ENCODE assay signal across 13 mouse cellular contexts in genomic region chr13:91166286-91166685, GRCm38 (mm10). TPM values are rescaled to one million over a fixed set of nuclear protein-coding genes. Genes with fewer than 3 reads are reported as not detected.
DNase-seq lines count a peak whose midpoint lies in the region; ATAC-seq and TF ChIP-seq lines count a peak whose summit lies in the region.
"Had no signal": no experiment of that assay in that cellular context is flagged by ENCODE, and none has a peak within 500 bp of the region (broad histone marks: within the 10 kb centered on the region; RNA-seq: fewer than 3 reads in every experiment).

No protein-coding gene starts in this region.

- peak; percentile 27 for DNase-seq in adrenal gland, postnatal 14 days
- DNase-seq in adrenal gland, adult 8-10 months = no peak
- no peak for DNase-seq in liver, embryonic 14.5 days (ENCODE audit: low read depth in 3 of 3, low spot score in 3 of 3)
- DNase-seq in liver (no peak), G1E (ENCODE audit: low spot score) (no peak)
- DNase-seq in limb, embryonic 10.5 days (ENCODE audit: low spot score) = no peak
- no peak for DNase-seq in frontal cortex, postnatal 10 days (ENCODE audit: low spot score in 2 of 2)
- DNase-seq: cerebellum, adult 9-10 months; kidney, adult 2 months had no signal

- no peak overlapping the region for H3K9ac ChIP-seq in liver, embryonic 14.5 days (replicated peaks)
- H3K9ac ChIP-seq: hindbrain, embryonic 15.5 days had no signal

- TF ChIP-seq EP300 in liver, embryonic 14.5 days (IDR thresholded peaks at IDR 0.05; ENCODE audit: low read depth) = no peak

- peaks cover 13 to 28% of the 10 kb centered on the region in 2 experiments for H3K4me1 ChIP-seq in liver, embryonic 14.5 days (replicated peaks; ENCODE audit: control insufficient read depth in 2 of 2, insufficient read depth in 2 of 2, low read length in 1 of 2)
- peaks cover 74% of the 10 kb centered on the region for H3K4me1 ChIP-seq in G1E (ENCODE audit: insufficient read depth, low read depth, low read length)
- H3K4me1 ChIP-seq in limb, embryonic 10.5 days = peaks cover 41% of the 10 kb centered on the region

- no peak overlapping the region for H3K27ac ChIP-seq in liver, embryonic 14.5 days
- H3K27ac ChIP-seq in limb, embryonic 10.5 days = peak overlapping the region; percentile 37; the same call in 1 of the 2 replicates
- H3K27ac ChIP-seq: hindbrain, embryonic 15.5 days had no signal

- no peak for TF ChIP-seq CTCF in liver, embryonic 14.5 days (IDR thresholded peaks at IDR 0.05; ENCODE audit: low read depth)
- no peak for TF ChIP-seq CTCF in G1E (IDR thresholded peaks at IDR 0.05; ENCODE audit: low read depth, low read length)

- no peak overlapping the region for H3K4me3 ChIP-seq in liver, embryonic 14.5 days (ENCODE audit: insufficient read depth in 1 of 2, low read depth in 2 of 2, low read length in 2 of 2)
- peak overlapping the region; percentile 64; the same call in 1 of the 2 replicates for H3K4me3 ChIP-seq in G1E (ENCODE audit: low read depth, low read length)
- no peak overlapping the region for H3K4me3 ChIP-seq in limb, embryonic 10.5 days
- H3K4me3 ChIP-seq: hindbrain, embryonic 15.5 days had no signal

- no peak for ATAC-seq in liver, embryonic 14.5 days (ENCODE audit: insufficient read depth)
- ATAC-seq in G1E (ENCODE audit: extremely low read depth, insufficient number of reproducible peaks, low FRiP score, poor library complexity, severe bottlenecking) = peak; percentile 12; the same call in 1 of the 2 replicates
- no peak for ATAC-seq in inflammation-experienced regulatory T-cells, adult 6 months
- ATAC-seq: activated CD4-positive, CD25-positive, alpha-beta regulatory T cell, adult 4 months had no signal

- peak overlapping the region; percentile 8; the same call in 1 of the 2 replicates for H3K4me2 ChIP-seq in liver, embryonic 14.5 days (ENCODE audit: low read depth)
- H3K4me2 ChIP-seq: hindbrain, embryonic 15.5 days; midbrain, embryonic 11.5 days had no signal

- 17% methylated on average over 7 of the region's 7 CpGs for WGBS in liver, embryonic 14.5 days (ENCODE audit: insufficient replicate concordance)
- 70% methylated on average over 7 of the region's 7 CpGs for WGBS in limb, embryonic 10.5 days

- no peaks in the 10 kb centered on the region for H3K27me3 ChIP-seq in liver, embryonic 14.5 days (ENCODE audit: control insufficient read depth, insufficient read depth, low read length)
- no peaks in the 10 kb centered on the region for H3K27me3 ChIP-seq in G1E (ENCODE audit: insufficient read depth, low read length)
- no peaks in the 10 kb centered on the region for H3K27me3 ChIP-seq in limb, embryonic 10.5 days (ENCODE audit: low read depth, poor library complexity, severe bottlenecking)
- H3K27me3 ChIP-seq: hindbrain, embryonic 15.5 days had no signal

- H3K9me3 ChIP-seq in liver, embryonic 14.5 days (ENCODE audit: control insufficient read depth, low read length) = no peaks in the 10 kb centered on the region
- no peaks in the 10 kb centered on the region for H3K9me3 ChIP-seq in G1E (replicated peaks)
- no peaks in the 10 kb centered on the region for H3K9me3 ChIP-seq in limb, embryonic 10.5 days (replicated peaks)
- H3K9me3 ChIP-seq: hindbrain, embryonic 15.5 days had no signal

- no peaks in the 10 kb centered on the region for H3K36me3 ChIP-seq in liver, embryonic 14.5 days (replicated peaks; ENCODE audit: control insufficient read depth, insufficient read depth, low read depth)
- no peaks in the 10 kb centered on the region for H3K36me3 ChIP-seq in G1E (replicated peaks)
- H3K36me3 ChIP-seq in limb, embryonic 10.5 days = no peaks in the 10 kb centered on the region
- H3K36me3 ChIP-seq: hindbrain, embryonic 15.5 days had no signal

RNA-seq across cellular contexts. Expression of gene Atg10, which starts 57.5 kb away (rescaled TPM):
- total RNA-seq in adrenal gland, postnatal 14 days (2021) = 13.7 and 18.2 TPM in 2 replicates
- total RNA-seq in adrenal gland, adult 8-10 months (2022) = 10 to 100 TPM; 13.3 to 23.6 (median 21.1) TPM
- 0.56 and 0.94 TPM in 2 replicates for polyA plus RNA-seq in liver, embryonic 14.5 days (2012; rRNA removed)
- 2.7 and 2.8 TPM in 2 replicates for polyA plus RNA-seq in liver, embryonic 14.5 days (2014; fragmentation: Nextera tagmentation; extraction: Ambion mirVana)
- 19.5 and 23.3 TPM in 2 replicates for total RNA-seq in G1E (2014; fragmentation: Nextera tagmentation)
- 9.4 and 10.1 TPM in 2 replicates for total RNA-seq in G1E (2017)
- 0.10 and 0.28 TPM in 2 replicates for polyA plus RNA-seq in G1E (2012)
- polyA plus RNA-seq in limb, embryonic 10.5 days (2016; fragmentation: Nextera tagmentation; extraction: Ambion mirVana) = 7.4 and 9.1 TPM in 2 replicates
- 10 to 100 TPM; 20.8 to 26.7 (median 22.3) TPM for polyA plus RNA-seq in inflammation-experienced regulatory T-cells, adult 6 months (2017; shearing (Covaris generic))
